Mouse (Mus musculus): ENCODE data around the gene Axl. TPM values are rescaled to one million over a fixed set of nuclear protein-coding genes. Genes with fewer than 3 reads are reported as not detected.
"Not testable (repeated sequence)": the region's sequence is repeated elsewhere in the genome, so short reads cannot be mapped to it uniquely, and the experiment has no call there.

Axl gene
- polyA plus RNA-seq, 1 experiment from 2014 or later, result 20.2 TPM

DNA sequence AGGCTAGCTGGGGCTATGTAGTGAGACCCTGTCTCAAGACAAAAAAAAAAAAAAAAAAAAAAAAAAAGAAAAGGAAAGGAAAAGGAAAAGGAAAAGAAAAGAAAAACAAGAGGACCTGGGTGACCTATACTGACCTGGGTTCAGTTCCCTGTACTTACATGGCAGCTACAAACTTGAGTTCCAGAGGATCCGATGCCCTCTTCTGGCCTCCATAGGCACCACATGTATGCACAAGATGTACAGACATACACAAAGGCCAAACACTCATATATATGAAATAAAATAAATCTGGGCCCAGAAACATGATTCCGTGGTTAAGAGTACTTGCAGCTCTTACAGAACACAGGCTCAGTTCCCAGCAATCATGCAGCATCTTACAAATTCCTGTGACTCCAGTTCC, 51.6 kb downstream of the Axl start:
- no peak overlapping the region for H3K27ac ChIP-seq
- H3K9ac ChIP-seq, result no peak overlapping the region
- peaks cover 84% of the 10 kb centered on the region for H3K36me3 ChIP-seq (replicated peaks)
- no peak overlapping the region for H3K4me2 ChIP-seq
- no peak for ATAC-seq (replicated peaks)
- WGBS, result 97% methylated on average over 2 of the region's 2 CpGs
- no peak overlapping the region for H3K4me3 ChIP-seq
- H3K4me1 ChIP-seq, result no peaks in the 10 kb centered on the region
- H3K27me3 ChIP-seq (replicated peaks), result no peaks in the 10 kb centered on the region
- H3K9me3 ChIP-seq, result no peaks in the 10 kb centered on the region

- no peak overlapping the region for H3K4me2 ChIP-seq
- no peak overlapping the region for H3K27ac ChIP-seq
- H3K9ac ChIP-seq, result no peak overlapping the region
- H3K27me3 ChIP-seq (replicated peaks), result no peaks in the 10 kb centered on the region
- no peaks in the 10 kb centered on the region for H3K9me3 ChIP-seq
- peaks cover 81% of the 10 kb centered on the region for H3K36me3 ChIP-seq (replicated peaks)
- no peak for ATAC-seq (replicated peaks)
- H3K4me1 ChIP-seq, result no peaks in the 10 kb centered on the region
- no peak overlapping the region for H3K4me3 ChIP-seq
- 80% methylated on average over 4 of the region's 4 CpGs for WGBS
These were observed 53.5 kb downstream of the Axl start for GRCm38 (mm10) chr7:25734991-25735390.

DNA sequence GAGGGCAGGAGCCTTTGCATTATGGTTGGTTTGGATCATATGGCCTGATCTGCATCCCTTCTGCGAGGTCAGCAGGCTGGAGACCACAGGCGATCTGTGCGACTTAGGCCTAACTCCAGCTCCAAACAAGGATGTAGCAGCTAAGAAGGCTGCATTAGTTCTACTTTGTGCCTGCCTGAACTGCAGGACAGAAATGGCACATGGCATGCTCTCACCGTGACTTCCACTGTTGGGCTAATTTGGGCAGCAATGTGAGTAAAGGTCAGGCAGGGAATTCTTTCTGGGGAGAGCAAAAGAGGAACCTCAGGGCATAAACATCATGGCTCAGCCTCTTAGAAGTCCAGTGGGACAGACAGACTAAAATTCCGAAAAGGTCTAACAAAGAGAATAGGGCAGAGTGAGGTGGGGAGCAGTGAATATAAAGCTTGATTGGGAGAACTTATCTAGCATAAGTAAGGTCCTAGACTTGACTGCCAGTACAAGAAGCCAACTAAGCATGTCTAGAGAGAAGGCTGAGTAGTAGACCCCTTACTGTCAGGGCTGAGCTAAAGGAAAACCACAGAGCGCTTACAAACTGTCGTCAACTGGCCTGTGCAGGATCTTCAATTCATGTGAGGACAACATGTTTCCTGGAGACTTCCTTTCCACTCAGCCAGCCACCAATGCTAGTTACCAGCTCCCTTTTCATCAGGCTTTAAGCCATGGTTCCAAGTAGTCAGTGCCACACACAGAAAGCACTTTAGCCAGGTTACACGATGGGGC, 57.0 kb downstream of the Axl start:
- H3K27me3 ChIP-seq (replicated peaks), result no peaks in the 10 kb centered on the region
- WGBS, result 91% methylated on average over 8 of the region's 8 CpGs
- no peak overlapping the region for H3K4me2 ChIP-seq
- ATAC-seq (replicated peaks), result no peak
- no peak overlapping the region for H3K27ac ChIP-seq
- peaks cover 91% of the 10 kb centered on the region for H3K36me3 ChIP-seq (replicated peaks)
- no peak overlapping the region for H3K4me3 ChIP-seq
- no peak overlapping the region for H3K9ac ChIP-seq
- no peaks in the 10 kb centered on the region for H3K4me1 ChIP-seq
- no peaks in the 10 kb centered on the region for H3K9me3 ChIP-seq

GRCm38 (mm10) chr7:25729862-25730261, 58.6 kb downstream of the Axl start:
- H3K4me3 ChIP-seq, result no peak overlapping the region
- no peak for ATAC-seq (replicated peaks)
- no peaks in the 10 kb centered on the region for H3K27me3 ChIP-seq (replicated peaks)
- WGBS, result 96% methylated on average over 2 of the region's 2 CpGs
- no peak overlapping the region for H3K4me2 ChIP-seq
- no peaks in the 10 kb centered on the region for H3K4me1 ChIP-seq
- no peak overlapping the region for H3K27ac ChIP-seq
- H3K36me3 ChIP-seq (replicated peaks), result peaks cover 92% of the 10 kb centered on the region
- H3K9me3 ChIP-seq, result no peaks in the 10 kb centered on the region
- H3K9ac ChIP-seq, result no peak overlapping the region

GRCm38 (mm10) chr7:25729396-25729795, 59.1 kb downstream of the Axl start:
- no peak for ATAC-seq (replicated peaks)
- H3K36me3 ChIP-seq (replicated peaks), result peaks cover 92% of the 10 kb centered on the region
- no peaks in the 10 kb centered on the region for H3K27me3 ChIP-seq (replicated peaks)
- no peak overlapping the region for H3K9ac ChIP-seq
- H3K27ac ChIP-seq, result no peak overlapping the region
- no peak overlapping the region for H3K4me2 ChIP-seq
- no peaks in the 10 kb centered on the region for H3K4me1 ChIP-seq
- H3K9me3 ChIP-seq, result no peaks in the 10 kb centered on the region
- 33% methylated on average over 2 of the region's 2 CpGs for WGBS
- no peak overlapping the region for H3K4me3 ChIP-seq

- Histone ChIP-seq H3K9ac (no peak overlapping the region), H3K4me2 (no peak overlapping the region), H3K27me3 (replicated peaks) (no peaks in the 10 kb centered on the region), H3K4me3 (no peak overlapping the region), H3K36me3 (replicated peaks) (peaks cover 92% of the 10 kb centered on the region), H3K9me3 (no peaks in the 10 kb centered on the region), H3K4me1 (no peaks in the 10 kb centered on the region), H3K27ac (no peak overlapping the region)
- no peak for ATAC-seq (replicated peaks)
- WGBS, result 95% methylated on average over 5 of the region's 5 CpGs
These were observed 60.7 kb downstream of the Axl start for GRCm38 (mm10) chr7:25727800-25728199.

DNA sequence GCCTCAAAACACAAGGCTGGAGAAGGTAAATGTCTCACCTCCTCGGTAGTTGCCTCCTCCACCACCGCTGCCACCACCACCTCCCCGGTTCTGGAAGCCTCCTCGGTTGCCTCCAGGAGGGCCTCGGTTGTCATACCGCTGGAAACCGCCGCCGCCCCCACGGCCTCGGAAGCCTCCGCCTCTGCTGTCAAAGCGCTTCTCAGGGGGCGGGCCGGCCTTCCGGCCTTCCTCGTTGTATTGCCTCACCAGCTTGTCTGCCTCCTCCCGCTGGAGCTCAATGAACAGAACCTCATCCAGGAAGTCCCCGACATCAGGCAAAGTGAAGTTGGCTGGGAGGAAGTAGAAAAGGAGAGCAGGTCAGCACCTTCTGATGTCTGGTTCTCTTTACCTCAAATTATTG, 62.6 kb downstream of the Axl start:
- H3K9ac ChIP-seq, result no peak overlapping the region
- peaks cover 87% of the 10 kb centered on the region for H3K36me3 ChIP-seq (replicated peaks)
- no peak for ATAC-seq (replicated peaks)
- H3K4me1 ChIP-seq, result no peaks in the 10 kb centered on the region
- H3K4me3 ChIP-seq, result no peak overlapping the region
- H3K27me3 ChIP-seq (replicated peaks), result no peaks in the 10 kb centered on the region
- no peak overlapping the region for H3K4me2 ChIP-seq
- WGBS, result 88% methylated on average over 19 of the region's 19 CpGs
- no peak overlapping the region for H3K27ac ChIP-seq
- no peaks in the 10 kb centered on the region for H3K9me3 ChIP-seq

DNA sequence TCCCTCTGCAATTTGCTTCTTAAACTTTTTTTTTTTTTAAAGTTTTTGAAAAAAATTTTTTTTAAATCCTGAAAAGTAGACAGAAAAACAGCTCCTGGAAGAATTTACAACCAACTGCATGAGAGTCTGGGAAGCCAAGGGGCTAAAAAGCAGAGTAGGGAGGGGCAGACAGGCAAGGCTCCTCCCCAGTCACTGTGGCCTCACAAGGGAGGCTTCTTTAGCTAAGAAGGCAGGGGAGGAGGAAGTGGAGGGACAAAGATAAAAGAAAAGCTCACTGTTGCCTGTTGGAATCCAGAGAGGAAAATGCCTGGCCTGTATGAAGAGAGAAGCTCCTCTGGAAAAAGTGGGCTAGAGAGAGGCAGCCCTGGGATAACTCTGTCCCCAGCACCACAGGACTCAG, 66.7 kb downstream of the Axl start:
- H3K9ac ChIP-seq, result not testable (repeated sequence)
- peaks cover 56% of the 10 kb centered on the region for H3K36me3 ChIP-seq (replicated peaks)
- peaks cover 23% of the 10 kb centered on the region for H3K4me1 ChIP-seq

GRCm38 (mm10) chr7:25720760-25721159, 67.7 kb downstream of the Axl start:
- no peak for ATAC-seq (replicated peaks)
- H3K36me3 ChIP-seq (replicated peaks), result peaks cover 50% of the 10 kb centered on the region
- H3K4me2 ChIP-seq, result no peak overlapping the region
- H3K9ac ChIP-seq, result no peak overlapping the region
- no peak overlapping the region for H3K4me3 ChIP-seq
- H3K27me3 ChIP-seq (replicated peaks), result no peaks in the 10 kb centered on the region
- 94% methylated on average over 5 of the region's 5 CpGs for WGBS
- H3K9me3 ChIP-seq, result no peaks in the 10 kb centered on the region
- H3K4me1 ChIP-seq, result peaks cover 23% of the 10 kb centered on the region
- H3K27ac ChIP-seq, result no peak overlapping the region

More for the DNA sequence above, 66.7 kb downstream of the Axl start:
- not testable (repeated sequence) for ATAC-seq (replicated peaks); H3K27ac ChIP-seq; H3K27me3 ChIP-seq (replicated peaks); H3K4me3 ChIP-seq; H3K4me2 ChIP-seq; H3K9me3 ChIP-seq

DNA sequence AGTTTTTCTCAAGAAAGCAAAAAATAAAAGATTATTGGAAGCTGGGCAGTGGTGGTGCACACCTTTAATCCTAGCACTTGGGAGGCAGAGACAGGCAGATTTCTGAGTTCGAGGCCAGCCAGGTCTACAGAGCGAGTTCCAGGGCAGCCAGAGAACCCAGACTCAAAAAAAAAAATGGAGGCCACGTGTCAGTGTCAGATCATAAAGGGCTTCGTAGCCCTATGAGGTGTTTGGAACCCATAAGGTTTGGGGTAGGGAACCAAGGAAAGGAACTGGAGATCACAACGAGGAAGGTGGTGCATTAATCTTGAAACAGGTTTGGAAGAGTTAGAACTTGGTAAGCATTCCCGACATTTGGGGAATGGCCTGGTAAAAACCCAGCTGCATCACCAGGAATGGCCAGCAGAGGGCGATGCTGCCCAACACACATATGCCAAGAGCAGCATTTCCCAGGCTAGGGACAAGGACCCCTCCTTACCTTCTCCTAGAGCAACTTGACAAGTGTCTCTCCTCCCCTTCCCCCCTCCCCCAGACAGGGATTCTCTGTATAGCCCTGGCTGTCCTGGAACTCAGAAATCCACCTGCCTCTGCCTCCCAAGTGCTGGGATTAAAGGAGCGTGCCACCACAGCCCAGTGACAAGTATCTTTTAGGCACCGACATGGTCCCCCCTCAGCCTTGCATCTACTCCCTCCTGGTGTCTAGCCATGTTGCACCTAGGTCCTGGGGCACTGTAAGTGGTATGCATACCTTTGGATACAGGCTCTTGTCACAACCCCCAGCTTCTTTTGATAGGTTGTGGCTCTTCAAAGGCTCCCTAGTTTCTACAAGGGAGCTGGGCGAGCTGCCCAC, 68.5 kb downstream of the Axl start:
- Histone ChIP-seq H3K4me3 (no peak overlapping the region), H3K36me3 (replicated peaks) (peaks cover 50% of the 10 kb centered on the region), H3K27me3 (replicated peaks) (no peaks in the 10 kb centered on the region), H3K4me1 (peaks cover 23% of the 10 kb centered on the region), H3K4me2 (peak overlapping the region; percentile 72; the same call in 1 of the 2 replicates), H3K9me3 (no peaks in the 10 kb centered on the region), H3K9ac (no peak overlapping the region), H3K27ac (peak overlapping the region; percentile 41; the same call in 1 of the 2 replicates)
- WGBS, result 62% methylated on average over 10 of the region's 10 CpGs
- ATAC-seq (replicated peaks), result peak; percentile 51; the same call in 1 of the 2 replicates

GRCm38 (mm10) chr7:25718788-25719417, 69.6 kb downstream of the Axl start, which contains the start of gene Ccdc97:
TSS of gene Ccdc97 (minus strand) at chr7:25719088.
- no peaks in the 10 kb centered on the region for H3K27me3 ChIP-seq (replicated peaks)
- H3K36me3 ChIP-seq (replicated peaks), result peaks cover 50% of the 10 kb centered on the region
- H3K4me1 ChIP-seq, result peaks cover 23% of the 10 kb centered on the region
- H3K4me2 ChIP-seq, result peak within 1 kb of the TSS; percentile 72
- WGBS, result 5% methylated on average over 32 of the region's 32 CpGs
- ATAC-seq (replicated peaks), result peak; percentile 89
- peak within 1 kb of the TSS; percentile 61 for H3K9ac ChIP-seq
- peak within 1 kb of the TSS; percentile 76 for H3K4me3 ChIP-seq
- peak within 1 kb of the TSS; percentile 83 for H3K27ac ChIP-seq
- H3K9me3 ChIP-seq, result no peaks in the 10 kb centered on the region

DNA sequence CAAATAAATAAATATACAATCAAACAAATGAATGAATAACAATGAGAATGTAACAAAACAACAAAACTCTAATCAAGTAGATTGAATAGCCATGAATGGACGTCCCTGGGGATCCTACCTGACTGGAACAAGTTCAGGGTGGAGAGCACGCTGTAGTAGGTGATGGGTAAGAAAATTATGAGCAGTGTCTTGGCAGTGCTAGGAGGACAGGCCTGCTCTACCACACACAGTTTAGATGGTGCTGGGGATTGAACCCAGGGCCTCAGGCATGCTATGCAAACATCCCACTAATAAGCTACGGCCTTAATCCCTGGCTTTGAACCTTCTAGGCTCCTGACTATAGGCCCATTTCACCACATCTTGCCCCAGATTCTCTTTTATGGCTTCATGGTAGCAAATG, 71.0 kb downstream of the Axl start:
- no peak for ATAC-seq (replicated peaks)
- Histone ChIP-seq H3K9ac (no peak overlapping the region), H3K27ac (no peak overlapping the region), H3K9me3 (no peaks in the 10 kb centered on the region), H3K4me1 (peaks cover 23% of the 10 kb centered on the region), H3K36me3 (replicated peaks) (peaks cover 43% of the 10 kb centered on the region), H3K27me3 (replicated peaks) (no peaks in the 10 kb centered on the region), H3K4me2 (peak overlapping the region; percentile 72; the same call in 1 of the 2 replicates), H3K4me3 (0 out of 2 replicates have a peak overlapping the region, but pooled peaks have one; percentile 76)
- WGBS, result 93% methylated on average over 3 of the region's 3 CpGs

Data from midbrain, embryonic 15.5 days (tissue).